18 mouse cellular contexts compared by ENCODE assay signal in the genomic region with DNA sequence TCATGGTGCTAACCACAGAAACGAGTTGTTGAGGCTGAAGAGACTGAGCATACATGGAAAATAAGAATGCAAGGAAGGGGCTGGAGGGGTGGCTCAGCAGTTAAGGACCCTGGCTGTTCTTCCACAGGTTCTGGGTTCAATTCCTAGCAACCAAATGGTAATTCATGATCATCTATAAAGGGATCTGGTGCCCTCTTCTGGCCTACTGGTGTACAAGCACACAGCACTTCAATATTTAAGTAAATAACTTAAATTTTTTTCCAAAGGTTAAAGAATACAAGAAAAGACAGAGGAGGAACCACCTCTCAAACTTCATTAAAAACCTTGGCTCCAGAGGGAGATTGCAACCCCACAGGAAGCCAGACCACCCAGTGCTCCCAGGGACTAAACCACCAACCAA. TPM values are rescaled to one million over a fixed set of nuclear protein-coding genes. Genes with fewer than 3 reads are reported as not detected.
DNase-seq lines count a peak whose midpoint lies in the region; ATAC-seq and TF ChIP-seq lines count a peak whose summit lies in the region.
"Had no signal": no experiment of that assay in that cellular context is flagged by ENCODE, and none has a peak within 500 bp of the region (broad histone marks: within the 10 kb centered on the region; RNA-seq: fewer than 3 reads in every experiment).

No protein-coding gene starts in this region.

- no peak overlapping the region for H3K4me3 ChIP-seq in forebrain, postnatal 0 days (ENCODE audit: low read depth, low read length)
- H3K4me3 ChIP-seq in forebrain, embryonic 16.5 days (replicated peaks; ENCODE audit: low read length) = no peak overlapping the region
- H3K4me3 ChIP-seq in layer of hippocampus, adult 2 months = no peak overlapping the region
- H3K4me3 ChIP-seq: hindbrain, embryonic 15.5 days; limb, embryonic 13.5 days; lung, embryonic 15.5 days; midbrain, embryonic 10.5 days; neural tube, embryonic 15.5 days; stomach, embryonic 15.5 days had no signal

- WGBS in forebrain, postnatal 0 days = 76% methylated on average over 1 of the region's 1 CpGs
- WGBS in forebrain, embryonic 16.5 days = 78% methylated on average over 1 of the region's 1 CpGs

- H3K4me2 ChIP-seq in forebrain, postnatal 0 days (ENCODE audit: low read depth) = no peak overlapping the region
- H3K4me2 ChIP-seq in forebrain, embryonic 16.5 days (ENCODE audit: low read length) = no peak overlapping the region
- H3K4me2 ChIP-seq: hindbrain, embryonic 15.5 days; limb, embryonic 13.5 days; lung, embryonic 15.5 days; neural tube, embryonic 15.5 days; stomach, embryonic 15.5 days had no signal

- H3K36me3 ChIP-seq in forebrain, postnatal 0 days (ENCODE audit: insufficient read depth) = peaks cover 25% of the 10 kb centered on the region
- H3K36me3 ChIP-seq in forebrain, embryonic 16.5 days (ENCODE audit: control insufficient read depth, insufficient read depth) = 0 out of 2 replicates have a peak, but pooled peaks cover 4% of the 10 kb centered on the region
- H3K36me3 ChIP-seq: lung, embryonic 15.5 days had no signal

- DNase-seq in forebrain, postnatal 0 days = no peak
- DNase-seq in layer of hippocampus, adult 2 months (ENCODE audit: low spot score in 2 of 2) = no peak
- DNase-seq in layer of hippocampus, adult 11-12 months (ENCODE audit: low spot score) = no peak
- DNase-seq in 3T3-L1 (ENCODE audit: low read depth, low spot score) (peak; percentile 33), NIH3T3 (ENCODE audit: low read depth) (peak; percentile 34)
- DNase-seq in retina, embryonic 14.5 days (ENCODE audit: low spot score) = no peak
- DNase-seq: cerebellum, postnatal 25 days; kidney, adult 9 months; thymus, postnatal 25 days had no signal

- no peak overlapping the region for H3K27ac ChIP-seq in forebrain, postnatal 0 days (ENCODE audit: low read depth, low read length)
- no peak overlapping the region for H3K27ac ChIP-seq in forebrain, embryonic 16.5 days (ENCODE audit: low read length)
- H3K27ac ChIP-seq in layer of hippocampus, adult 2 months = no peak overlapping the region
- H3K27ac ChIP-seq: hindbrain, embryonic 15.5 days; limb, embryonic 13.5 days; lung, embryonic 15.5 days; midbrain, embryonic 10.5 days; neural tube, embryonic 15.5 days; stomach, embryonic 15.5 days had no signal

- no peak for ATAC-seq in forebrain, postnatal 0 days
- no peak for ATAC-seq in forebrain, embryonic 16.5 days
- no peak for ATAC-seq in megakaryocyte, adult 5-6 weeks (ENCODE audit: poor library complexity, severe bottlenecking)

- H3K9ac ChIP-seq in forebrain, postnatal 0 days = no peak overlapping the region
- no peak overlapping the region for H3K9ac ChIP-seq in forebrain, embryonic 16.5 days (replicated peaks; ENCODE audit: low read depth, low read length)
- H3K9ac ChIP-seq: hindbrain, embryonic 15.5 days; limb, embryonic 13.5 days; lung, embryonic 15.5 days; neural tube, embryonic 15.5 days; stomach, embryonic 15.5 days had no signal

- peak; percentile 40 for TF ChIP-seq CTCF in forebrain, postnatal 0 days (IDR thresholded peaks at IDR 0.05; ENCODE audit: low read depth)
- peak; percentile 76 for TF ChIP-seq CTCF in layer of hippocampus, adult 2 months (conservative IDR thresholded peaks at IDR 0.05)

- no peaks in the 10 kb centered on the region for H3K27me3 ChIP-seq in forebrain, postnatal 0 days (ENCODE audit: insufficient read depth, low read length)
- H3K27me3 ChIP-seq in forebrain, embryonic 16.5 days (replicated peaks; ENCODE audit: control insufficient read depth, insufficient read depth, low read length) = no peaks in the 10 kb centered on the region
- H3K27me3 ChIP-seq: hindbrain, embryonic 15.5 days; limb, embryonic 13.5 days; lung, embryonic 15.5 days; neural tube, embryonic 15.5 days; stomach, embryonic 15.5 days had no signal

- no peaks in the 10 kb centered on the region for H3K9me3 ChIP-seq in forebrain, postnatal 0 days (ENCODE audit: low read length)
- no peaks in the 10 kb centered on the region for H3K9me3 ChIP-seq in forebrain, embryonic 16.5 days (ENCODE audit: control insufficient read depth, low read length)
- H3K9me3 ChIP-seq: hindbrain, embryonic 15.5 days; limb, embryonic 13.5 days; lung, embryonic 15.5 days; midbrain, embryonic 10.5 days; neural tube, embryonic 15.5 days; stomach, embryonic 15.5 days had no signal

- 0 out of 2 replicates have a peak, but pooled peaks cover 3% of the 10 kb centered on the region for H3K4me1 ChIP-seq in forebrain, postnatal 0 days (ENCODE audit: insufficient read depth)
- no peaks in the 10 kb centered on the region for H3K4me1 ChIP-seq in forebrain, embryonic 16.5 days (replicated peaks; ENCODE audit: control insufficient read depth, insufficient read depth, low read length)
- H3K4me1 ChIP-seq: limb, embryonic 13.5 days; lung, embryonic 15.5 days; midbrain, embryonic 10.5 days; stomach, embryonic 15.5 days had no signal

RNA-seq across cellular contexts. Expression of a gene that starts 8.0 kb away (rescaled TPM):
- 155 and 162 TPM in 2 replicates for total RNA-seq in forebrain, postnatal 0 days (2014; rRNA removed)
- polyA plus RNA-seq in forebrain, postnatal 0 days (2015; fragmentation: Nextera tagmentation; extraction: Ambion mirVana) = 203 and 262 TPM in 2 replicates
- 282 and 309 TPM in 2 replicates for polyA plus RNA-seq in forebrain, embryonic 16.5 days (2015; fragmentation: Nextera tagmentation; extraction: Ambion mirVana)
- total RNA-seq in layer of hippocampus, adult 2 months (2021) = 10 to 100 TPM; 72.2 to 75.3 TPM
- 1.7 and 2.3 TPM in 2 replicates for total RNA-seq in megakaryocyte, adult 5-6 weeks (2015)
- 1.3 and 2.0 TPM in 2 replicates for total RNA-seq in megakaryocyte, adult 5-6 weeks (2017)

RNA-seq across cellular contexts. Expression of a gene that starts 24.0 kb away (rescaled TPM):
- 3.2 and 3.9 TPM in 2 replicates for total RNA-seq in forebrain, postnatal 0 days (2014; rRNA removed)
- 2.8 and 3.6 TPM in 2 replicates for polyA plus RNA-seq in forebrain, postnatal 0 days (2015; fragmentation: Nextera tagmentation; extraction: Ambion mirVana)
- polyA plus RNA-seq in forebrain, embryonic 16.5 days (2015; fragmentation: Nextera tagmentation; extraction: Ambion mirVana) = 1.2 TPM in 2 replicates
- total RNA-seq in layer of hippocampus, adult 2 months (2021) = 100 to 1,000 TPM; 118 to 128 TPM
- total RNA-seq in megakaryocyte, adult 5-6 weeks (2015) = 0.14 and 0.47 TPM in 2 replicates
- total RNA-seq in megakaryocyte, adult 5-6 weeks (2017) = 0.11 TPM in 1 of 2 replicates, not detected in the other
- total RNA-seq: granulocyte monocyte progenitor cell, adult 5-6 weeks had no signal
- polyA plus RNA-seq: midbrain, embryonic 10.5 days had no signal

Comparison
In these comparisons a context has a peak if more than half of its experiments do, and no peak if none do; other contexts are left out.
1. DNase-seq: peak in 3T3-L1 (single experiment) and NIH3T3 (single experiment); none in forebrain, postnatal 0 days (single experiment), layer of hippocampus, adult 2 months (0 of 2), layer of hippocampus, adult 11-12 months (single experiment) and retina, embryonic 14.5 days (single experiment).
2. RNA of a gene that starts 8.0 kb away (total RNA-seq): 155 to 162 TPM in forebrain, postnatal 0 days and 72.2 to 75.3 TPM in layer of hippocampus, adult 2 months; 1.3 to 2.3 TPM in megakaryocyte, adult 5-6 weeks; every median in the first group is over 10 times any median in the second.
3. RNA of a gene that starts 24.0 kb away (total RNA-seq): 118 to 128 TPM in layer of hippocampus, adult 2 months; 3.2 to 3.9 TPM in forebrain, postnatal 0 days and 0.11 to 0.47 TPM in megakaryocyte, adult 5-6 weeks; every median in the first group is over 10 times any median in the second.